Mouse (Mus musculus) natural killer cell, adult 2 months (primary cell): Measurements from ENCODE around the gene Nt5c3.

Experiments used
- DNase-seq, 2 experiments: peaks; one replicate each; pipeline ENCODE4 v3.0.0; 2022; ENCODE audit warnings: low spot score in 2 of 2

The Nt5c3 gene

GRCm38 (mm10) chr6:56923726-56924707, at the start of gene Nt5c3, which contains the start of gene Vmn1r4:
Nt5c3 (minus strand) TSS chr6:56923932.
Vmn1r4 (plus strand) TSS chr6:56924015.
- DNase-seq, result peak; percentile 90 to 92

GRCm38 (mm10) chr6:56969973-56970372, 46.2 kb upstream of the Nt5c3 start, which contains the start of gene Vmn1r5:
Vmn1r5 (plus strand) TSS chr6:56970273.
- DNase-seq, result no peak

GRCm38 (mm10) chr6:56956436-56956835, 32.7 kb upstream of the Nt5c3 start:
- no peak for DNase-seq

- DNase-seq, result no peak
Observed at GRCm38 (mm10) chr6:56934366-56934765, 10.6 kb upstream of the Nt5c3 start.

GRCm38 (mm10) chr6:56932464-56932863, 8.7 kb upstream of the Nt5c3 start:
- DNase-seq, result no peak

- peak in 1 of 2 experiments; percentile 25 for DNase-seq
Observed at GRCm38 (mm10) chr6:56931648-56932415, 8.1 kb upstream of the Nt5c3 start.

GRCm38 (mm10) chr6:56923331-56923725, 404 bp downstream of the Nt5c3 start:
- DNase-seq, result peak in 1 of 2 experiments; percentile 16

- DNase-seq, result peak in 1 of 2 experiments; percentile 27
Observed at GRCm38 (mm10) chr6:56920222-56921092, 3.3 kb downstream of the Nt5c3 start.

- DNase-seq, result no peak
Observed at GRCm38 (mm10) chr6:56919330-56920044, 4.2 kb downstream of the Nt5c3 start.

- no peak for DNase-seq
Observed at GRCm38 (mm10) chr6:56917578-56918368, 6.0 kb downstream of the Nt5c3 start.

GRCm38 (mm10) chr6:56916279-56916678, 7.5 kb downstream of the Nt5c3 start:
- peak; percentile 16 to 22 for DNase-seq

- no peak for DNase-seq
Observed at GRCm38 (mm10) chr6:56913092-56913858, 10.5 kb downstream of the Nt5c3 start.

GRCm38 (mm10) chr6:56910910-56911309, 12.8 kb downstream of the Nt5c3 start:
- DNase-seq, result no peak

- DNase-seq, result peak; percentile 44 to 61
Observed at GRCm38 (mm10) chr6:56908912-56909311, 14.8 kb downstream of the Nt5c3 start.

- DNase-seq, result no peak
Observed at GRCm38 (mm10) chr6:56908397-56908796, 15.3 kb downstream of the Nt5c3 start.

- no peak for DNase-seq
Observed at GRCm38 (mm10) chr6:56907973-56908372, 15.8 kb downstream of the Nt5c3 start.

GRCm38 (mm10) chr6:56906121-56906846, 17.4 kb downstream of the Nt5c3 start:
- no peak for DNase-seq

GRCm38 (mm10) chr6:56905486-56905885, 18.2 kb downstream of the Nt5c3 start:
- no peak for DNase-seq
